Mouse (Mus musculus) cortical plate, adult 2 months (tissue): Measurements from ENCODE around the gene Tnfrsf25.

Experiments used
- CTCF ChIP-seq: fragments of 200-500 bp; IDR thresholded peaks from 2 replicates; pipeline ENCODE4 v1.5.1; 2011; ENCODE audit warnings: mild to moderate bottlenecking, control low read depth, low read length; ENCODE audit not compliant: insufficient read depth; ENCODE audit errors: extremely low read depth
- POLR2A ChIP-seq: fragments of 200-500 bp; IDR thresholded peaks from 2 replicates; pipeline ENCODE4 v1.6.1; 2011; ENCODE audit warnings: mild to moderate bottlenecking, low read length, control low read depth; ENCODE audit not compliant: insufficient read depth; ENCODE audit errors: extremely low read depth

GRCm38 (mm10) chr4:152125161-152126025 lies 9.7 kb downstream of the Tnfrsf25 start:
- no peak for TF ChIP-seq CTCF
- peak; percentile 32; the same call in 1 of the 2 replicates for TF ChIP-seq POLR2A
